Mouse (Mus musculus): ENCODE measurements around the gene Vmn2r41.
"Not testable (repeated sequence)": the region's sequence is repeated elsewhere in the genome, so short reads cannot be mapped to it uniquely, and the experiment has no call there.

Vmn2r41 gene

GRCm38 (mm10) chr7:8161554-8161953, at the start of gene Vmn2r41:
Gene Vmn2r41 (minus strand): TSS chr7:8161654.
- DNase-seq (ENCODE audit: low read depth, low spot score) = not testable (repeated sequence)

GRCm38 (mm10) chr7:8200220-8200619, 38.8 kb upstream of the Vmn2r41 start, which contains the start of gene Vmn2r42:
Gene Vmn2r42 (minus strand): TSS chr7:8200320.
- not testable (repeated sequence) for DNase-seq (ENCODE audit: low read depth, low spot score)

- DNase-seq (ENCODE audit: low read depth, low spot score) = not testable (repeated sequence)
Observed at GRCm38 (mm10) chr7:8092871-8093270, 68.6 kb downstream of the Vmn2r41 start.
